Mouse (Mus musculus) left cerebral cortex, postnatal 36 days (tissue): ENCODE data around the gene Lpin3. TPM values are rescaled to one million over a fixed set of nuclear protein-coding genes. Genes with fewer than 3 reads are reported as not detected.
A peak's percentile ranks its signal among the peaks of the same experiment; 100 is the strongest.

Source experiments
- DNase-seq, 2 experiments: peaks; one replicate each; pipeline ENCODE4 v3.0.0; 2021 to 2022; ENCODE audit warnings: low spot score in 2 of 2, mixed read lengths in 1 of 2
- intact Hi-C: fragments of 180-260 bp; cut with DNase I; formaldehyde crosslinking; loops from one replicate; pipeline ENCODE4 v1.15.1; 2025
- total RNA-seq, 2 experiments: library from RNA; stranded (reverse); gene quantifications; 2 replicates each; pipeline ENCODE4 v1.2.3; 2021

The Lpin3 gene
- total RNA-seq, 2 experiments from 2014 or later, result 0.79 to 1.4 TPM

GRCm38 (mm10) chr2:160883912-160884311 lies 3.4 kb downstream of the Lpin3 start:
- intact Hi-C loops, result loop anchor here (2.0 kb wide), 1 partner anchor 123 kb away; no protein-coding TSS in a partner anchor
- DNase-seq, result no peak

GRCm38 (mm10) chr2:160884830-160885229 lies 4.4 kb downstream of the Lpin3 start:
- intact Hi-C loops, result loop anchor here (5.0 kb wide), 1 partner anchor 168 kb away; no protein-coding TSS in a partner anchor
- no peak for DNase-seq

DNA sequence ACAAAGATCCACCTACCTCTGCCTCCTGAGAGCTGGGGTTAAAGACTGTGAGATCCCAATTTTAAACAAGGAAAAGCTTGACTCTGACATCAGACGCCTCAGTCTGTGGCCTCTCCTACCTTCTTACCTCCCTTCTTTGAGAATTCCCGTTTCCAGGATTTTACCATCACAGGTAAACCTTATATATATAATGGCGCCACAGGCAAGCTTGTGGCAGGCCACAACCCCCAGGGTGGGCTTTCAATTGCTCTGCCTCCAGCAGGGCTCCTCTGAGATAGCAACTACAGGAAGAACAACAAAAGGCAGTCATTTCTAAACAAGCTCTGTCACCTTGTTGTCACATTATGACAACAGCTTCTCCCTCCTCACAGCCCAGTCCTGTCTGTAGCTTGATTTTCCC lies 5.8 kb downstream of the Lpin3 start:
- intact Hi-C loops, result loop anchor here (2.0 to 5.0 kb wide), 2 partner anchors 169 to 287 kb away; no protein-coding TSS in a partner anchor
- DNase-seq, result no peak

GRCm38 (mm10) chr2:160887284-160887683 lies 6.8 kb downstream of the Lpin3 start:
- intact Hi-C loops, result loop anchor here (1.0 to 5.0 kb wide), 3 partner anchors 155 to 288 kb away; no protein-coding TSS in a partner anchor
- DNase-seq, result peak; percentile 76 to 81

- intact Hi-C loops, result loop anchor here (1.0 to 5.0 kb wide), 3 partner anchors 156 to 289 kb away; no protein-coding TSS in a partner anchor
- DNase-seq, result no peak
Measured at GRCm38 (mm10) chr2:160887859-160888258, 7.4 kb downstream of the Lpin3 start.

- intact Hi-C loops, result no loop called here
Measured at GRCm38 (mm10) chr2:160891045-160891444, 10.6 kb downstream of the Lpin3 start.

DNA sequence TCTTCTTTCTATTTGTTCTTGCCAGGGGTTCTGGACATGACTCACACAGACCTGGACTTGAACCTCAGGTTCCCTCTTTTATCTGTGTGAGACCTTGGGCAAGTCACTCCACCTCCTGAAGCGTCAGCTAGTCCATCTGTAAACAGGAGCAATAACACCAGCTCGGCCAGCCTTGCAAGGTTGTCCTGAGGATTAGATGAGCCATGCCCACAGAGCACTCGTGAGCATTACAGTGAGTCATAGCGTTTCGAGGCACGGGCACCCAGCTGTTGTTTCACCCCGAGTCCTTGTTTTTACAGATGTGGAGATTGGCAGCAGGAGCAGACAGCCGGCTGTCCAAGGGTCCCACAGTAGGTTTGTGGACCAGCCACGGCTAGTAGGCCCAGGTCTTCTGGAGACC lies 11.2 kb downstream of the Lpin3 start:
- intact Hi-C loops, result no loop called here
- no peak for DNase-seq

More at GRCm38 (mm10) chr2:160891045-160891444, 10.6 kb downstream of the Lpin3 start:
- no peak for DNase-seq

GRCm38 (mm10) chr2:160901656-160902412 lies 21.4 kb downstream of the Lpin3 start:
- intact Hi-C loops, result no loop called here
- DNase-seq, result no peak

DNA sequence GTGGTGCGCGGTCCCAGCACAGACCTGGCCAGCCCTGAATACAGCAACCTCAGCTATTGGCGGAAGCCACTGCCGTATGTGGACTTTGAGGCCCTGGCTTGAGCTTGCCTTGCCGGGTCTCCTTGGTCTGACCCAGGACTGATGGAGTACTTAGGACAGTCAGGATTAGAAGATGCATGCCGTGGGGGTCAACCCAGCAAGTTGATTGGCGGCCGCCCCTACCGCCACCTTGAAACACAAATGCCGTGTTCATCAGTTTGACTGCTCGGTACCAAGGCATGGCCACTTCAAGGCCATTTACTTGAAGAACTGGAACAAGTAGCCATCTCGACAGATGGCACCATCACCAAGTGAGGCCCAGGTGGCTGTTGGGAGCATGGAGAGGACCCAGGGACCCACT lies 24.8 kb downstream of the Lpin3 start:
- intact Hi-C loops, result no loop called here
- DNase-seq, result no peak

DNA sequence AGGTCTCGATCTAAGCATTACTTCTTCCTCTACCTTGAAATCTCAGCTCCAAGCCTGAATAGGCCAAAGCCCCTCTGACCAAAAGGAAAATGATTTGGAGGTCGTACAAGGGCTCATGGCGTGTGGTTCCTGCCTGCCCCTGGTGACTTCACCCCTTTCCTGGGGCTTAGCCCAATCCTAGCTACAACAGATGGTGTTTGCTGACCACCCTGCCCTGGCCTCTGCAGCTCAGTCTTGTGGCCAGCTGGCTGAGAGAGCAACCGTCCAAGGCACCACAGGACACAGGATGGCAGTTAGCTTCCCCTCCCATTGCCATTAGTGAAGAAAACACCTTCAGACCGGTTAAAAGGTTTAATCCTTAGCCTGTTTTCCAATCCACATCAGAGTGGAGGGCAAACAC lies 25.6 kb downstream of the Lpin3 start:
- intact Hi-C loops, result no loop called here

GRCm38 (mm10) chr2:160908607-160909006 lies 28.1 kb downstream of the Lpin3 start:
- intact Hi-C loops, result no loop called here
- DNase-seq, result no peak

More for the DNA sequence above, 25.6 kb downstream of the Lpin3 start:
- no peak for DNase-seq

- no peak for DNase-seq
- intact Hi-C loops, result no loop called here
Measured at GRCm38 (mm10) chr2:160910633-160911032, 30.2 kb downstream of the Lpin3 start.

- DNase-seq, result no peak
- intact Hi-C loops, result no loop called here
Measured at GRCm38 (mm10) chr2:160911558-160912201, 31.2 kb downstream of the Lpin3 start.

- intact Hi-C loops, result no loop called here
- no peak for DNase-seq
Measured at GRCm38 (mm10) chr2:160912231-160912671, 31.8 kb downstream of the Lpin3 start, which contains the start of gene Emilin3. TSS of gene Emilin3 (minus strand) at chr2:160912328.

DNA sequence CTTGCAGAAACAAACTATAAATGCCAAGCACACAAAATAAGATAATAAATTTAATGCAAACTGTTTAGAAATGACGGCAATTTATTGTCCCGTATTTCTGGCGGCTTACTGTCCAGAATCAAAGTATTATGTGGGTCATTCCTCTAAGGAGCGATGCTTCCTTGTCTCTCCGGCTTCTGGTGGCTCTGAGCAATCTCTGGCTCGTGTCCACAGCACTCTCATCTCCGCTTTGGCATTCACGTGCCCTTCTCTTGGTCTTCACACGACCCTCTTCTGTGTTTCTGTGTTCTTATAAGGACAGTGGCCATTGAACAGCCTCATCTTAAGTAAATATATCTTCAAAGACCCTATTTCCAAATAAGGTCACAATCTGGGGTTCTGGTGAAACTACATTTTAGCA lies 34.2 kb downstream of the Lpin3 start:
- DNase-seq, result no peak
- intact Hi-C loops, result no loop called here

DNA sequence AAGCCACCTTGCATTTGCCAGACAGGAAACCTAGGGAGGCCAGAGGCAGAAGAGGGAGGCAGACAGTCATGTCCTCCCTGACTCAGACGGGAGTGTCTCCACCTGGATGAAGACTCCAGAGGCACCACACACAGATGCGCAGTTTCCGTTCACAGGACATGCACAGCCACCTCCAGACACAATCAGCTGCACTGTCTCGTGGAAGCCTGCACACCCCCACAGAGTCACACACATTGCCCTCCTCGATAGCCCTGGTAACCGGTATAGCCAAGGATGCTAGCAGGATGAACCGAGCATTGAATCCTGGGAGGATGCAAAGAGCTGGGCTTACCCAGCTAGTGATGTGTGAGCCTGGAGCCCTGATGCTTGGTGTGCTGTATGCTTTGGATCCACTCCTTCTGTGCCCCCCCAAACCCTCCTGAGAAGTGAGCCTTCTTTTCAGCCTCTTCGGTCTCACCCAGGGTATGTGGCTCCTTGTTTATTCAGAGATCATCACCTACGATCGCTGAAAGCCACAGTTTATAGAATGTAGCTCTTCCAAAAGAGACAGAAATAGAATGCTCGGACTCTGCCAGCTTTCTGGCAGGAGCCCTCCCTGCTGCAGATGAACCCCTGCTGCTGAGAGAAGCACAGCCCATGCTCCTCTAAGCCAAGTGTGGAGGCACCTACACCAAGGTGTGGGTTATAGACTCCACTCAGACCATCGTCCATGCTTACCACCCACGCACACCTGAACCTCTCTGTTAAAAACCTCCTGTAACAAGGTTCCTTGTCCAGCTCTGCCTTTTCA lies 35.5 kb downstream of the Lpin3 start:
- peak in 1 of 2 experiments; percentile 17 for DNase-seq
- intact Hi-C loops, result no loop called here

- intact Hi-C loops, result no loop called here
- no peak for DNase-seq
Measured at GRCm38 (mm10) chr2:160916714-160917113, 36.2 kb downstream of the Lpin3 start.

DNA sequence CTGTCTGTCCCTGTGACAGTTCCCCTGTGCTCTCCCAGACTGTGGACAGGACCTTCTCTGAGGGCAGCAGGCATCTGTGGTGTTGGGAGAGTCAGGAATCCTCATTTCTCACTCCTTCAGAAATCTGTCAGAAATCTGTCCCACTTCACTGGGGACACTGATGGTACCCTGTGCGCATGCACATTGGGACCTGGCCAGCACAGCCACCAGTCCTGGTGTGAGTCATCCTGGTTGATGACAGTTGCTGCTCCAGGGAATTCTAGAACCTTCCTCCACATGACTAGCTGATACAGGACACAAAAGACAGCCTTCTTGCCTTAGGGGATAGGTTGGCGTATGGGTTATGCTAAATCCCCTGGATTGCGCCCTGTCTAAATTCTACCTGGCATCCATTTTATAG lies 36.8 kb downstream of the Lpin3 start:
- DNase-seq, result no peak
- intact Hi-C loops, result no loop called here

- intact Hi-C loops, result no loop called here
- DNase-seq, result no peak
Measured at GRCm38 (mm10) chr2:160918154-160918929, 37.9 kb downstream of the Lpin3 start.
